Mouse (Mus musculus) CD8-positive naive resting alpha-beta T cell, adult 2 months (primary cell): ENCODE results near the gene Gm5134.
"Not testable (repeated sequence)": the region's sequence is repeated elsewhere in the genome, so short reads cannot be mapped to it uniquely, and the experiment has no call there.

Source experiments
- DNase-seq, 2 experiments: peaks; one replicate each; pipeline ENCODE4 v3.0.0; 2022; ENCODE audit warnings: low read depth in 2 of 2, low spot score in 2 of 2

Gene Gm5134

DNA sequence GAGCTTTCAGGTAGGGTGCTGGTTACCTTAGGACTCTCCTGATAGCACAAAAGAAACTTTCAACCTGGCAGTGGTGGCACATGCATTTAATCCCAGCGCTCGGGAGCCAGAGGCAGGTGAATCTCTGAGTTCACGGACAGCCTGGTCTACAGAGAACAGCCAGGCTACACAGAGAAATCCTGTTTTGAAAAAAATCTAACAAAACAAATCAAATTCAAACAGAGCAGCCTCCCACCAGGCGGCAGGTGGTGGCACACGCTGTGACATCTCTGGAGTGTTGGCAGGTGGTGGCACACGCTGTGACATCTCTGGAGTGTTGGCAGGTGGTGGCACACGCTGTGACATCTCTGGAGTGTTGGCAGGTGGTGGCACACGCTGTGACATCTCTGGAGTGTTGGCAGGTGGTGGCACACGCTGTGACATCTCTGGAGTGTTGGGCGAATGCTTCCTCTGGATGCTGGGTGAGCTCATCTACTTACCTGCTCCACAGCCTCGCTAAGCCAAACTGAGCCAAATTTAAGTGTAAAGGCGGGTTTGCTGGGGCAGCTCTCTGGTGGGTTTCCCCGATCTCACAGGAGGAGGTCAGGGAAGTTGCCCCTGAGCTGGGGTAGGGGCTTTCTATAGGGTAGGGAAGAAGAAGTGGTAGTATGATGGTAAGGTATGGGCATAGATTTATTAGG lies 40.4 kb downstream of the Gm5134 start:
- not testable (repeated sequence) for DNase-seq

DNA sequence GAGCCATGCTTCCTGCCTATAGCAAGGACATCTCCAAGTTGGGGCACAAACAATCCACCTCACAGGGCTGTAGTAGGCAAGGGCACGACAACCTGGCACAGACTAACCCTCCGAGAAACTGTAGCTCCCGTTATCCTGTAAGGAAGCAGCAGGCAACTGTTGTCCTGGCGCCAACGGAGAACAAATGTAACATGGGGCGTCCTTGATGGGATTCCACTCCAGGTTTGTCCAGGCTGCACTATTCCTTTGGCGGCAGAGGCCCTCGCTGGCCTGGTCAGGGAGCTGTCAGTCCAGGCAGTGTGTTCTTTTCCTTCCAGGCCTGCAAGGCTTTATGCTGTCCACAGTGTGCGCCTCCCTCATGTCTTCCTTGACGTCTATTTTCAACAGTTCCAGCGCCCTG lies 41.1 kb downstream of the Gm5134 start:
- no peak for DNase-seq

DNA sequence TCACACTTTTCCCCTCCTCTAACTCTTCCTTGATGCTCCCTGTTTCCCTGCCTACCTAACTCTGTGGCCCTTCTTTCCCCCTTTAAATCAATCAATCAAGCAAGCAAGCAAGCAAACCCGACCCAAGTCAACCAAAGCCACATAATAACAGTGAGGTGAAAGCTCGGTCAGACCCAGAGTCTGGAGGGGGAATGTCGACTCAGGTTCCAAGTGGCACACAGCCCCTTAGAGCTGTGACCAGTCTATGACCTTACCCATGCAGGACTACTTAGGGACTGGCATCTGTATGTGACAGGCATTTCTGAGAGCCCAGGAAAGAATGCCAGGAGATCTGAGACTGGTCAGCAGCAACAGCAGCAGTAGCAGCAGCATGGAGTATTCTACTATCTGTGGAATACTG lies 42.0 kb downstream of the Gm5134 start:
- DNase-seq = no peak

DNA sequence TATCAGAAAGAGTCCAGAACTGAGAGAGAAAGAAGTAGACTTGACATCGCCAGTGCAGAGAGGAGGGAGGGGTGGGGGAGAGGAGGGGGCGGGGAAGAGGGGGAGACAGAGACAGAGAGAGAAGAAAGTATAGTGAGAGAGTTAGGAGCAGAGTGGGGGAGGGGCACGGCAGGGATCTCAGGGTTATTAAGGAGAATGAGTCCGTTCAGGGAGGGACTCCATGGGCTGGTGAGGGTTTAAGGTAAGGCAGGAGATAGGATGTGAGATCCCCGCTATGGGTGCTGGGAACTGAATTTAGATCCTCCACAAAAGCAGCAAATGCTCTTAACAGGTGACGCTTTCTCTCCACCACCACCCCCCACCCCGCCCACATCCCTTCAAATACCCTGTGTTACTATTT lies 46.8 kb downstream of the Gm5134 start:
- DNase-seq = no peak

DNA sequence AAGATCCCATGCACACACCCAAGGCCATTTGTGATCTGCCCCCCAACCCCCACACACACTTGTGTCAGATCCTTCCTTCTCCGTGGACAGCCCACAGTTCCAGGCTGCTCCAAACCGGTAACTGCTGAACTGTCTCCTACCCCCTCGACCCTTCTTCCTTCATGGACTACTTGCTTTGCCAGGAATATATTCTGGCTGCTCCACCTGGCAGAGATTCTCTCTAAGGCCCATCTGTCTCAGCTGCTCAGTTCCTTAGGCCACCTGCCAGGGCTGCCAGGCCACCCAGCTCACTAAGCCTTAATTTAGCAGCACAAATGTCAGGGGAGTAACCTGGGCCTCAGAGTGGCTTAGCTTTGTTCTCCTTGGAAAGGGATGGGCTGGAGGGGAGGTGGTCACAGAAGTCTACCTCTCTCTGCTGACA lies 47.8 kb downstream of the Gm5134 start:
- no peak for DNase-seq

DNA sequence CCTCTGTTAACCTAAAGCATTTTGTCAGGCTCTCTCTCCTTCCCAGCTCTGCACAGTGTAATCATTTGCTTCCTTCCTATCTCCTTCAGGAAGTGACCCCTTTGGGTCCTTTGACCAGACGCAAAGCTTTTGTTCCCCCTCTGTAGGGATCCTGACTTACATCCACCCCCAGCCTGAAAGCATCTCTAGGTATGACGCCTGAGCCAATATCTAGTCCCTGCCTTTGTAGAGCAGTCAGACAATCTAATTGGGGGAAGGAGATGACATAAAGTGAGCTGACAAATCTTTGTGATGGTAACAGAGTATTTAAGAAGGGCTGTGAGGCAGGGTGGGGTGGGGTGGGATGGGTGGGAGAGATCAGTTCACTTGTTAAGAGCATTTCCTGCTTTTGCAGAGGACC lies 48.3 kb downstream of the Gm5134 start:
- DNase-seq = no peak

GRCm38 (mm10) chr10:76003221-76003620 lies 48.9 kb downstream of the Gm5134 start:
- no peak for DNase-seq

GRCm38 (mm10) chr10:76006385-76006784 lies 52.1 kb downstream of the Gm5134 start:
- DNase-seq = no peak

DNA sequence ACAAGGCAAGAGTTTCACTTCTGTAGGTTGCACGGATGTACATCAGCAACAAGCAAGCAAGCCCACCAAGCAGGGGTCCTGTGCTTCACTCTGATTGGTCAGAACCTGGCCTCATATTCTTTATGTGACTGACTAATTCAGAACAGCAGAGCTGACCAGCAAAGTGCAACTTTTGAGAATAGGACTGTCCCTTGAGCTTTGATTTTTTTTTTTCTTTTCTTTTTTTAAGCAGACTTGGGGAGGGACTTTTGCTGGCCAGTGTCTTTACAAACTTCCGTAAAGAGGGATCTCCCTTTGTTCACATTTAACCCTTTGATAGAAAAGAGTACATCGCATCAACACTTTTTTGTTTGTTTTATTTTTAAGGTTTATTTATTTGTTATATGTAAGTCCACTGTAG lies 55.5 kb downstream of the Gm5134 start:
- DNase-seq = no peak

DNA sequence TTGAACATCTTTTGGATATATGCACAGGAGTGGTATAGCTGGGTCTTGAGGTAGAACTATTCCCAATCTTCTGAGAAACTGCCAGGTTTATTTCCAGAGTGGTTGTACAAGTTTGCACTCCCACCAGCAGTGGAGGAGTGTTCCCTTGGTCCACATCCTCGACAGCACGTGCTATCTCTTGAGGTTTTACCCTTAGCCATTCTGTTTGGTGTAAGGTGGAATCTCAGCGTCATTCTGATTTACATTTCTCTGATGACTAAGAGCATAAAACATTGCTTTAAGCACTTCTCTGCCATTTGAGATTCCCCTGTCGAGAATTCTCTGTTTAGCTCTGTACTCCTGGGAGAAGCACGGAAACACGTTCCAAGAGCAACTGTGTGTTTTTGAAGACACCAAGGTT lies 58.6 kb downstream of the Gm5134 start:
- DNase-seq = no peak

DNA sequence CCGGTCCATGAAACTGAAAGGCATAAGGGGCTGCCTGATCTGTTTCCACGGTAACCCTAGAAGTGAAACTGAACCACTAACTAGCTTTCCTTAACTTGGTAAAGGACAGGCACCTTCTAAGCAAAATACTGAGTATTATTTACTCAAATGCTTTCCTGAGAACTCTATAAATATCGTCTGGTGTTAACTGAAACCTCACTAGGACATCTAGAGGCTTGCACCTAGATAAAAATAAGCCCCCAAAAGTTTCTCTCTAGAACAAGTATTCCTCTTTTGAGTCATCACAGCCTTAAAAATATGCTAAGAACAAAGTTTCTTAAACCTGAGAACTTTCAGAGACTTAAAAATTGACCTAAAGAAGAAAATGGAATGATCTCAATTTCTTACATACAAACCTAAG lies 62.6 kb downstream of the Gm5134 start:
- no peak for DNase-seq

GRCm38 (mm10) chr10:76021728-76022127 lies 67.4 kb downstream of the Gm5134 start:
- DNase-seq = no peak

- DNase-seq = no peak
These were observed 69.6 kb downstream of the Gm5134 start for GRCm38 (mm10) chr10:76023921-76024320.

- no peak for DNase-seq
These were observed 71.3 kb downstream of the Gm5134 start for GRCm38 (mm10) chr10:76025470-76026190.

- DNase-seq = no peak
These were observed 73.1 kb downstream of the Gm5134 start for GRCm38 (mm10) chr10:76027127-76028015.

DNA sequence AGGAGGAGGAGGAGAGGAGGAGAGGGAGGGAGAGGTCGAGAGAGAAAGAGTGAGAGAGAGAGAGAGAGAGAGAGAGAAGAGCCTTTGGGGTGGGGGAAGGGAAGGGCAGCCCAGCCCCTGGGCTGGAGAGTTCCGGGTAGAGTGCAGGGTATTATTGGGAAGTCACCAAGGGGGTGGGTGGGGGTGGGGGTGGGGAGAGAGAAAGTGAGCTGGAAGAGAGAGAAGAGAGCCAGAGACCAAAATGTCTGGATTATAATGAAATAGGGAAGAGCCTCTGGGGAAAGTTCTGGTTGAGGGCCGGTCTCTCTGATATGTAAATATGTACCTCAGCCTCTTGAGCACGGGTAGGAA lies 73.7 kb downstream of the Gm5134 start:
- DNase-seq = no peak

GRCm38 (mm10) chr10:76028396-76028795 lies 74.1 kb downstream of the Gm5134 start:
- DNase-seq = no peak

- no peak for DNase-seq
These were observed 75.0 kb downstream of the Gm5134 start for GRCm38 (mm10) chr10:76029276-76029675.

DNA sequence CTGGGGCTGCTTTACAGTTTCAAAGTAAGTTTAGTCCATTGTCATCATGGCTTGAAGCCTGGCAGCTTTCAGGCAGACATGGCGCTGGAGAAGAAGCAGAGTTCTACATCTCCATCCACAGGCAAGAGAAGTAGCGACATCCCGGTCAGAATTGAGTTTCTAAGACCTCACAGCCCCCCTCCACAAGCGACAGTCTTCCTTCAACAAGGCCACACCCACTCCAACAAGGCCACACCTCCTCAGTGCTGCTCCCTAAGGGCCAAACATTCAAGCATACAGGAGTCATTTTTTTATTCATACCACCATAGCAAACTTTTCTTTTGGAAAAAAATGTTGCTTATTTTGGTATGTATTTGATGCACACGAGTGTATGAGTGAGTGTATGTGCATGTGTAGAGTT lies 76.2 kb downstream of the Gm5134 start:
- no peak for DNase-seq

- DNase-seq = no peak
These were observed 77.4 kb downstream of the Gm5134 start for GRCm38 (mm10) chr10:76031511-76032401.
